In genomic region chr14:48709371-48710061, GRCm38 (mm10) we compare ENCODE assay signal across 8 mouse cellular contexts. TPM values are rescaled to one million over a fixed set of nuclear protein-coding genes. Genes with fewer than 3 reads are reported as not detected.
DNase-seq lines count a peak whose midpoint lies in the region; ATAC-seq and TF ChIP-seq lines count a peak whose summit lies in the region.

No protein-coding gene starts in this region.

- no peaks in the 10 kb centered on the region for H3K27me3 ChIP-seq in CH12.LX (replicated peaks)
- H3K27me3 ChIP-seq in embryonic facial prominence, embryonic 14.5 days (replicated peaks; ENCODE audit: control insufficient read depth, insufficient read depth, low read length): peaks cover 33% of the 10 kb centered on the region
- peaks cover 11% of the 10 kb centered on the region for H3K27me3 ChIP-seq in hindbrain, postnatal 0 days (ENCODE audit: insufficient read depth, low read length)
- H3K27me3 ChIP-seq in limb, embryonic 12.5 days: peaks cover 37% of the 10 kb centered on the region
- H3K27me3 ChIP-seq in neural tube, embryonic 14.5 days (ENCODE audit: control insufficient read depth, insufficient read depth, low read length): peaks cover 31% of the 10 kb centered on the region

- no peak overlapping the region for H3K27ac ChIP-seq in CH12.LX (ENCODE audit: insufficient read depth, low read depth)
- peak overlapping the region; percentile 66; the same call in 1 of the 2 replicates for H3K27ac ChIP-seq in ES-E14 (ENCODE audit: insufficient read depth, low read depth, low read length, poor library complexity, severe bottlenecking)
- H3K27ac ChIP-seq in embryonic facial prominence, embryonic 14.5 days (replicated peaks; ENCODE audit: low read depth, low read length): no peak overlapping the region
- H3K27ac ChIP-seq in hindbrain, postnatal 0 days: 0 out of 2 replicates have a peak overlapping the region, but pooled peaks have one; percentile 64
- no peak overlapping the region for H3K27ac ChIP-seq in limb, embryonic 12.5 days
- no peak overlapping the region for H3K27ac ChIP-seq in neural tube, embryonic 14.5 days (ENCODE audit: low read depth, low read length)

- peak overlapping the region; percentile 89 for H3K4me2 ChIP-seq in CH12.LX (ENCODE audit: insufficient read depth, low read depth, poor library complexity, severe bottlenecking)
- H3K4me2 ChIP-seq in embryonic facial prominence, embryonic 14.5 days (ENCODE audit: low read depth, low read length): peak overlapping the region; percentile 57
- peak overlapping the region; percentile 60 for H3K4me2 ChIP-seq in hindbrain, postnatal 0 days (ENCODE audit: low read depth, low read length)
- H3K4me2 ChIP-seq in limb, embryonic 12.5 days: peak overlapping the region; percentile 61
- peak overlapping the region; percentile 14; the same call in 1 of the 2 replicates for H3K4me2 ChIP-seq in neural tube, embryonic 14.5 days (ENCODE audit: low read depth, low read length)

- 2% methylated on average over 20 of the region's 20 CpGs for WGBS in embryonic facial prominence, embryonic 14.5 days
- under 1% methylated on average over 20 of the region's 20 CpGs for WGBS in hindbrain, postnatal 0 days
- 2% methylated on average over 20 of the region's 20 CpGs for WGBS in limb, embryonic 12.5 days
- under 1% methylated on average over 20 of the region's 20 CpGs for WGBS in neural tube, embryonic 14.5 days

- no peaks in the 10 kb centered on the region for H3K36me3 ChIP-seq in CH12.LX (replicated peaks in 1 of 2; ENCODE audit: control insufficient read depth in 1 of 2, insufficient read depth in 1 of 2, low read length in 1 of 2)
- no peaks in the 10 kb centered on the region for H3K36me3 ChIP-seq in ES-E14 (ENCODE audit: control insufficient read depth, insufficient read depth, low read length, poor library complexity, severe bottlenecking)
- no peaks in the 10 kb centered on the region for H3K36me3 ChIP-seq in embryonic facial prominence, embryonic 14.5 days (ENCODE audit: control insufficient read depth, insufficient read depth, low read length)
- H3K36me3 ChIP-seq in hindbrain, postnatal 0 days (ENCODE audit: insufficient read depth, low read length): no peaks in the 10 kb centered on the region
- H3K36me3 ChIP-seq in limb, embryonic 12.5 days: no peaks in the 10 kb centered on the region
- no peaks in the 10 kb centered on the region for H3K36me3 ChIP-seq in neural tube, embryonic 14.5 days (ENCODE audit: control insufficient read depth, insufficient read depth, low read length)

- H3K9me3 ChIP-seq in CH12.LX (replicated peaks; ENCODE audit: low read length) (no peaks in the 10 kb centered on the region), ES-E14 (ENCODE audit: control insufficient read depth, insufficient read depth, low read depth, low read length) (no peaks in the 10 kb centered on the region)
- no peaks in the 10 kb centered on the region for H3K9me3 ChIP-seq in embryonic facial prominence, embryonic 14.5 days (ENCODE audit: control insufficient read depth, low read length)
- H3K9me3 ChIP-seq in hindbrain, postnatal 0 days (ENCODE audit: low read length): no peaks in the 10 kb centered on the region
- H3K9me3 ChIP-seq in limb, embryonic 12.5 days: no peaks in the 10 kb centered on the region
- H3K9me3 ChIP-seq in neural tube, embryonic 14.5 days (ENCODE audit: control insufficient read depth, low read length): no peaks in the 10 kb centered on the region

- dilution Hi-C loops in CH12.LX (cut with MboI; ENCODE audit: extremely low pct_ligation_motif_present, extremely low pct_unique_long_range_greater_than_20kb, low sequenced_read_pairs): no loop called here

- no peak overlapping the region for H3K4me3 ChIP-seq in CH12.LX (replicated peaks in 1 of 3; ENCODE audit: low read depth in 2 of 3, low read length in 2 of 3, poor library complexity in 1 of 3)
- peak overlapping the region; percentile 29 to 32; a peak in 3 of 4 replicates for H3K4me3 ChIP-seq in ES-E14 (ENCODE audit: insufficient read depth in 1 of 2, low read depth in 1 of 2, low read length in 2 of 2, poor library complexity in 1 of 2, severe bottlenecking in 1 of 2)
- peak overlapping the region; percentile 29 for H3K4me3 ChIP-seq in embryonic facial prominence, embryonic 14.5 days (ENCODE audit: low read depth, low read length)
- peak overlapping the region; percentile 31 for H3K4me3 ChIP-seq in hindbrain, postnatal 0 days (ENCODE audit: low read length)
- peak overlapping the region; percentile 35 for H3K4me3 ChIP-seq in limb, embryonic 12.5 days (replicated peaks)
- H3K4me3 ChIP-seq in neural tube, embryonic 14.5 days (ENCODE audit: low read depth, low read length): no peak overlapping the region

- no peak for TF ChIP-seq CTCF in CH12.LX (conservative IDR thresholded peaks at IDR 0.05 in 1 of 2, IDR thresholded peaks at IDR 0.05 in 1 of 2; ENCODE audit: low read depth in 2 of 2, low read length in 2 of 2)
- TF ChIP-seq CTCF in hindbrain, postnatal 0 days (IDR thresholded peaks at IDR 0.05; ENCODE audit: low read depth): no peak

- DNase-seq in CH12.LX (ENCODE audit: extremely low read depth) (no peak), ES-E14 (ENCODE audit: low read depth, low spot score) (peak; percentile 77)
- peak; percentile 74 for DNase-seq in embryonic facial prominence, embryonic 14.5 days (ENCODE audit: low spot score)
- peak; percentile 82 for DNase-seq in hindbrain, postnatal 0 days (ENCODE audit: low spot score)
- DNase-seq in thymus, postnatal 36 days: no peak

- H3K4me1 ChIP-seq in CH12.LX (ENCODE audit: control insufficient read depth in 1 of 2, insufficient read depth in 2 of 2): peaks cover 5 to 11% of the 10 kb centered on the region in 2 experiments
- peaks cover 4 to 11% of the 10 kb centered on the region in 2 experiments; a peak in 3 of 4 replicates for H3K4me1 ChIP-seq in ES-E14 (ENCODE audit: control insufficient read depth in 2 of 2, insufficient read depth in 2 of 2, low read length in 2 of 2, poor library complexity in 1 of 2)
- H3K4me1 ChIP-seq in embryonic facial prominence, embryonic 14.5 days (ENCODE audit: control insufficient read depth, insufficient read depth, low read length): no peaks in the 10 kb centered on the region
- H3K4me1 ChIP-seq in hindbrain, postnatal 0 days (ENCODE audit: insufficient read depth, low read length): peaks cover 5% of the 10 kb centered on the region; the same call in 1 of the 2 replicates
- peaks cover 8% of the 10 kb centered on the region for H3K4me1 ChIP-seq in limb, embryonic 12.5 days (replicated peaks)
- H3K4me1 ChIP-seq in neural tube, embryonic 14.5 days (ENCODE audit: control insufficient read depth, insufficient read depth, low read length): no peaks in the 10 kb centered on the region

- in situ Hi-C loops in CH12.LX (cut with MboI; ENCODE audit: low pct_ligation_motif_present, low pct_unique_long_range_greater_than_20kb, low sequenced_read_pairs): no loop called here
- in situ Hi-C loops in ES-E14 (cut with MboI; ENCODE audit: low sequenced_read_pairs in 2 of 2, unreplicated experiment in 2 of 2): no loop called here

- TF ChIP-seq POLR2A in CH12.LX (IDR thresholded peaks at IDR 0.05; ENCODE audit: low read depth, low read length): no peak

- TF ChIP-seq EP300 in CH12.LX (IDR thresholded peaks at IDR 0.05; ENCODE audit: low read length): no peak

- TF ChIP-seq RAD21 in CH12.LX (IDR thresholded peaks at IDR 0.05; ENCODE audit: low read depth, low read length): no peak

- no peaks in the 10 kb centered on the region for H3K79me2 ChIP-seq in CH12.LX (replicated peaks; ENCODE audit: control insufficient read depth, extremely low read depth, insufficient read depth, poor library complexity, severe bottlenecking)

- ATAC-seq in embryonic facial prominence, embryonic 14.5 days (ENCODE audit: low read depth): peak; percentile 84; the same call in 1 of the 2 replicates
- peak; percentile 93 for ATAC-seq in hindbrain, postnatal 0 days
- peak; percentile 80; the same call in 1 of the 2 replicates for ATAC-seq in limb, embryonic 12.5 days (ENCODE audit: insufficient number of reproducible peaks, insufficient read depth, low FRiP score, low TSS enrichment, low read depth)
- peak; percentile 85 for ATAC-seq in neural tube, embryonic 14.5 days (ENCODE audit: low read depth)
- ATAC-seq in erythroid progenitor cell, adult 5-6 weeks (replicated peaks; ENCODE audit: low FRiP score, poor library complexity, severe bottlenecking): no peak

- H3K9ac ChIP-seq in CH12.LX (ENCODE audit: insufficient read depth, low read depth) (no peak overlapping the region), ES-E14 (ENCODE audit: insufficient read depth, low read depth, low read length, poor library complexity, severe bottlenecking) (0 out of 2 replicates have a peak overlapping the region, but pooled peaks have one; percentile 11)
- H3K9ac ChIP-seq in embryonic facial prominence, embryonic 14.5 days (ENCODE audit: low read depth, low read length): no peak overlapping the region
- peak overlapping the region; percentile 6; the same call in 1 of the 2 replicates for H3K9ac ChIP-seq in hindbrain, postnatal 0 days (replicated peaks; ENCODE audit: low read length)
- no peak overlapping the region for H3K9ac ChIP-seq in limb, embryonic 12.5 days (replicated peaks)
- no peak overlapping the region for H3K9ac ChIP-seq in neural tube, embryonic 14.5 days (replicated peaks; ENCODE audit: low read depth, low read length)

TF ChIP-seq in CH12.LX, 34 proteins besides CTCF, POLR2A, EP300 and RAD21 (continues in another document):
- TF ChIP-seq CHD1 (IDR thresholded peaks at IDR 0.05; ENCODE audit: low read depth, low read length): no peak
- TF ChIP-seq PAX5 (IDR thresholded peaks at IDR 0.05; ENCODE audit: low read length): no peak
- TF ChIP-seq RCOR1 (conservative IDR thresholded peaks at IDR 0.05; ENCODE audit: low read depth, low read length): no peak
- no peak for TF ChIP-seq TCF12 (IDR thresholded peaks at IDR 0.05; ENCODE audit: low read depth, low read length)

TF ChIP-seq in ES-E14, 5 proteins besides CTCF, POLR2A, EP300 and RAD21 (continues in another document):
- TF ChIP-seq MAFK (IDR thresholded peaks at IDR 0.05; ENCODE audit: insufficient read depth, low read depth, low read length) (no peak; the same call in 1 of the 2 replicates), HCFC1 (IDR thresholded peaks at IDR 0.05; ENCODE audit: borderline replicate concordance, insufficient read depth, low read length) (no peak), ZNF384 (IDR thresholded peaks at IDR 0.05; ENCODE audit: low read depth, low read length) (peak; percentile 71)

RNA-seq across cellular contexts. Expression of gene Otx2, which starts 35.9 kb away (rescaled TPM):
- not detected in 2 replicates for total RNA-seq in CH12.LX (2012; rRNA removed)
- not detected in 2 replicates for total RNA-seq in CH12.LX (2014; rRNA removed)
- not detected in 2 replicates for polyA plus RNA-seq in CH12.LX (2012; ENCODE audit: insufficient read length, low read depth)
- total RNA-seq in ES-E14 (2012; rRNA removed): 12.3 and 16.3 TPM in 2 replicates
- polyA plus RNA-seq in embryonic facial prominence, embryonic 14.5 days (2014; fragmentation: Nextera tagmentation; extraction: Ambion mirVana): 5.5 and 5.7 TPM in 2 replicates
- 27.6 and 48.4 TPM in 2 replicates for total RNA-seq in hindbrain, postnatal 0 days (2014; rRNA removed)
- 31.1 and 33.2 TPM in 2 replicates for polyA plus RNA-seq in hindbrain, postnatal 0 days (2015; fragmentation: Nextera tagmentation; extraction: Ambion mirVana)
- polyA plus RNA-seq in limb, embryonic 12.5 days (2016; fragmentation: Nextera tagmentation; extraction: Ambion mirVana): not detected in 2 replicates
- polyA plus RNA-seq in neural tube, embryonic 14.5 days (2014; fragmentation: Nextera tagmentation; extraction: Ambion mirVana): not detected in 2 replicates
- total RNA-seq in erythroid progenitor cell, adult 5-6 weeks (2015; ENCODE audit: low replicate concordance): not detected in 2 replicates
- not detected in 2 replicates for total RNA-seq in erythroid progenitor cell, adult 5-6 weeks (2017; ENCODE audit: low replicate concordance)

Comparison
In these comparisons a context has a peak if more than half of its experiments do, and no peak if none do; other contexts are left out.
1. DNase-seq: peak in ES-E14 (single experiment), embryonic facial prominence, embryonic 14.5 days (single experiment) and hindbrain, postnatal 0 days (single experiment); none in CH12.LX (single experiment) and thymus, postnatal 36 days (0 of 2).
2. H3K27ac ChIP-seq: peak in ES-E14 (single experiment) and hindbrain, postnatal 0 days (single experiment); none in CH12.LX (single experiment), embryonic facial prominence, embryonic 14.5 days (single experiment), limb, embryonic 12.5 days (single experiment) and neural tube, embryonic 14.5 days (single experiment).
3. H3K4me2 ChIP-seq: peak in every context shown above with its lines; median percentile 89 in CH12.LX; 61 in limb, embryonic 12.5 days; 60 in hindbrain, postnatal 0 days; 57 in embryonic facial prominence, embryonic 14.5 days; 14 in neural tube, embryonic 14.5 days.
4. H3K4me3 ChIP-seq: peak in ES-E14 (2 of 2), embryonic facial prominence, embryonic 14.5 days (single experiment), hindbrain, postnatal 0 days (single experiment) and limb, embryonic 12.5 days (single experiment); none in CH12.LX (0 of 3) and neural tube, embryonic 14.5 days (single experiment).
5. H3K9ac ChIP-seq: peak in ES-E14 (single experiment) and hindbrain, postnatal 0 days (single experiment); none in CH12.LX (single experiment), embryonic facial prominence, embryonic 14.5 days (single experiment), limb, embryonic 12.5 days (single experiment) and neural tube, embryonic 14.5 days (single experiment).